Mouse (Mus musculus) forebrain, embryonic 11.5 days (tissue): ENCODE results near the gene Hs6st3. TPM values are rescaled to one million over a fixed set of nuclear protein-coding genes. Genes with fewer than 3 reads are reported as not detected.
A peak's percentile ranks its signal among the peaks of the same experiment; 100 is the strongest.

Experiments
- ATAC-seq: fragments of 200-750 bp; cut with Nextera tagmentation; replicated peaks from 2 replicates; pipeline ENCODE4 v1.8.0; 2017; ENCODE audit warnings: moderate TSS enrichment; ENCODE audit not compliant: low FRiP score
- DNase-seq: peaks from one replicate; pipeline ENCODE4 v3.0.0-alpha.2; 2017; ENCODE audit warnings: low spot score
- H3K27ac ChIP-seq: fragments of 300-500 bp; sonication (generic); 2 replicates; pipeline ENCODE4 v1.5.1; 2014; ENCODE audit warnings: low read depth, low read length
- H3K27me3 ChIP-seq: fragments of 300-500 bp; sonication (generic); 2 replicates; pipeline ENCODE4 v1.6.1; 2014; ENCODE audit warnings: mild to moderate bottlenecking, low read length, mixed read lengths; ENCODE audit not compliant: control insufficient read depth, insufficient read depth
- H3K36me3 ChIP-seq: fragments of 300-500 bp; sonication (generic); 2 replicates; pipeline ENCODE4 v1.6.1; 2014; ENCODE audit warnings: mild to moderate bottlenecking, low read length, moderate library complexity, mixed read lengths; ENCODE audit not compliant: control insufficient read depth, insufficient read depth
- H3K4me1 ChIP-seq: fragments of 300-500 bp; sonication (generic); replicated peaks from 2 replicates; pipeline ENCODE4 v1.6.1; 2014; ENCODE audit warnings: low read length, mixed read lengths; ENCODE audit not compliant: control insufficient read depth, insufficient read depth
- H3K4me2 ChIP-seq: fragments of 300-500 bp; sonication (generic); 2 replicates; pipeline ENCODE4 v1.6.1; 2014; ENCODE audit warnings: low read depth, mild to moderate bottlenecking, low read length, moderate library complexity, mixed read lengths; ENCODE audit not compliant: severe bottlenecking
- H3K4me3 ChIP-seq: fragments of 300-500 bp; sonication (generic); 2 replicates; pipeline ENCODE4 v1.5.1; 2014; ENCODE audit warnings: low read depth, low read length
- H3K9ac ChIP-seq: fragments of 300-500 bp; sonication (generic); 2 replicates; pipeline ENCODE4 v1.6.1; 2014; ENCODE audit warnings: low read length
- H3K9me3 ChIP-seq: fragments of 300-500 bp; sonication (generic); 2 replicates; pipeline ENCODE4 v1.6.1; 2016; ENCODE audit warnings: low read length, mixed read lengths; ENCODE audit not compliant: control insufficient read depth
- WGBS: fragments of 180-500 bp; shearing (Covaris S2); extraction: QIAGEN DNeasy Blood & Tissue Kit; methylation state at CpG from one replicate; pipeline ENCODE4 v1.1.7; 2014; 5-methylcytosine and 5-hydroxymethylcytosine counted together
- polyA plus RNA-seq: library from polyadenylated mRNA; unstranded; fragments of >200 nt; fragmentation: Nextera tagmentation; extraction: Ambion mirVana; gene quantifications from 2 replicates; pipeline ENCODE4 v1.2.1, GENCODE M21; 2014

Hs6st3 gene
- polyA plus RNA-seq, 1 experiment from 2014 or later, result not detected

- no peak for ATAC-seq
- Histone ChIP-seq H3K27ac (no peak overlapping the region), H3K27me3 (no peaks in the 10 kb centered on the region), H3K36me3 (no peaks in the 10 kb centered on the region), H3K4me3 (no peak overlapping the region), H3K4me1 (no peaks in the 10 kb centered on the region), H3K4me2 (no peak overlapping the region), H3K9ac (no peak overlapping the region), H3K9me3 (no peaks in the 10 kb centered on the region)
- no peak for DNase-seq
- WGBS, result 92% methylated on average over 6 of the region's 6 CpGs
Measured at GRCm38 (mm10) chr14:119725102-119725501, 587.0 kb downstream of the Hs6st3 start.

GRCm38 (mm10) chr14:119731436-119732080, 593.4 kb downstream of the Hs6st3 start:
- WGBS, result 46% methylated on average over 7 of the region's 7 CpGs
- no peak overlapping the region for H3K4me2 ChIP-seq
- H3K36me3 ChIP-seq, result no peaks in the 10 kb centered on the region
- no peaks in the 10 kb centered on the region for H3K27me3 ChIP-seq
- no peaks in the 10 kb centered on the region for H3K4me1 ChIP-seq
- DNase-seq (no peak), ATAC-seq (peak; percentile 73)
- H3K9me3 ChIP-seq, result no peaks in the 10 kb centered on the region; the same call in 1 of the 2 replicates
- H3K9ac ChIP-seq, result no peak overlapping the region
- H3K4me3 ChIP-seq, result no peak overlapping the region
- no peak overlapping the region for H3K27ac ChIP-seq

- Histone ChIP-seq H3K9me3 (no peaks in the 10 kb centered on the region; the same call in 1 of the 2 replicates), H3K4me3 (no peak overlapping the region), H3K36me3 (no peaks in the 10 kb centered on the region), H3K27me3 (no peaks in the 10 kb centered on the region), H3K27ac (no peak overlapping the region), H3K4me1 (no peaks in the 10 kb centered on the region), H3K9ac (no peak overlapping the region), H3K4me2 (no peak overlapping the region)
- ATAC-seq (no peak), DNase-seq (no peak)
- WGBS, result 85% methylated on average over 4 of the region's 4 CpGs
Measured at GRCm38 (mm10) chr14:119732219-119732618, 594.1 kb downstream of the Hs6st3 start.

- Histone ChIP-seq H3K36me3 (no peaks in the 10 kb centered on the region), H3K9ac (no peak overlapping the region), H3K4me1 (no peaks in the 10 kb centered on the region), H3K9me3 (no peaks in the 10 kb centered on the region; the same call in 1 of the 2 replicates), H3K4me2 (no peak overlapping the region), H3K4me3 (no peak overlapping the region), H3K27me3 (no peaks in the 10 kb centered on the region), H3K27ac (no peak overlapping the region)
- WGBS, result 82% methylated on average over 5 of the region's 5 CpGs
- no peak for DNase-seq
- ATAC-seq, result no peak
Measured at GRCm38 (mm10) chr14:119737408-119737961, 599.3 kb downstream of the Hs6st3 start.

GRCm38 (mm10) chr14:119741791-119742190, 603.6 kb downstream of the Hs6st3 start:
- WGBS, result 90% methylated on average over 1 of the region's 1 CpGs
- Histone ChIP-seq H3K27ac (no peak overlapping the region), H3K9me3 (no peaks in the 10 kb centered on the region), H3K9ac (no peak overlapping the region), H3K4me2 (no peak overlapping the region), H3K27me3 (no peaks in the 10 kb centered on the region), H3K4me1 (no peaks in the 10 kb centered on the region), H3K36me3 (no peaks in the 10 kb centered on the region), H3K4me3 (no peak overlapping the region)
- DNase-seq, result no peak
- no peak for ATAC-seq

DNA sequence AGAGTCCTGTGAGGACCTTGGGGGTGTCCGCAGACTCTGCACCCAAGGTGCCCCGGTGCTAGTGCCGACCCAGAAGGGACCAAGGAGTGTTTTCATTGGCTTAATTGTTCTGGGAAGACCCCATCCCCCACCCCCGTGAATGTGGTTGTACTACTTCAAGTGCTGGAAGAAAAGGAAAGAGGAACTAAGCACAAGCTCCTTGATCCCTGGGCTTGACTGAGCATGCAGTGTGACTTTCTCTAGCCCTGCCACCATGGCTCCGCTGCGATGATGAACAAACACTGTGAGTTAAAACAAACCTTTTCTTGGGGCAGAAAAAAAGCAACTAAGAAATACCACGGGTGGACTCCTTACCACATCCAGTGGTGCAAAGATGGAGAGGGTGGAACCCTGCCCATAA, 623.2 kb downstream of the Hs6st3 start:
- H3K36me3 ChIP-seq, result no peaks in the 10 kb centered on the region
- no peaks in the 10 kb centered on the region for H3K27me3 ChIP-seq
- no peak overlapping the region for H3K9ac ChIP-seq
- WGBS, result 82% methylated on average over 7 of the region's 7 CpGs
- DNase-seq, result no peak
- H3K4me2 ChIP-seq, result no peak overlapping the region
- no peak overlapping the region for H3K27ac ChIP-seq
- no peak for ATAC-seq
- no peak overlapping the region for H3K4me3 ChIP-seq
- no peaks in the 10 kb centered on the region for H3K4me1 ChIP-seq
- H3K9me3 ChIP-seq, result no peaks in the 10 kb centered on the region

- no peak overlapping the region for H3K4me2 ChIP-seq
- DNase-seq (no peak), ATAC-seq (no peak)
- WGBS, result 67% methylated on average over 4 of the region's 4 CpGs
- H3K27ac ChIP-seq, result no peak overlapping the region
- H3K9me3 ChIP-seq, result no peaks in the 10 kb centered on the region
- H3K4me3 ChIP-seq, result no peak overlapping the region
- no peaks in the 10 kb centered on the region for H3K27me3 ChIP-seq
- no peaks in the 10 kb centered on the region for H3K36me3 ChIP-seq
- H3K4me1 ChIP-seq, result no peaks in the 10 kb centered on the region
- no peak overlapping the region for H3K9ac ChIP-seq
Measured at GRCm38 (mm10) chr14:119772040-119772439, 633.9 kb downstream of the Hs6st3 start.

- no peak overlapping the region for H3K4me2 ChIP-seq
- no peak for DNase-seq
- no peaks in the 10 kb centered on the region for H3K27me3 ChIP-seq
- H3K4me3 ChIP-seq, result no peak overlapping the region
- no peaks in the 10 kb centered on the region for H3K36me3 ChIP-seq
- H3K9me3 ChIP-seq, result no peaks in the 10 kb centered on the region
- no peak for ATAC-seq
- WGBS, result 88% methylated on average over 3 of the region's 3 CpGs
- no peak overlapping the region for H3K27ac ChIP-seq
- H3K4me1 ChIP-seq, result no peaks in the 10 kb centered on the region
- H3K9ac ChIP-seq, result no peak overlapping the region
Measured at GRCm38 (mm10) chr14:119776261-119776660, 638.1 kb downstream of the Hs6st3 start.
